Mouse (Mus musculus) stomach, embryonic 16.5 days (tissue): ENCODE measurements around the gene Cx3cr1. TPM values are rescaled to one million over a fixed set of nuclear protein-coding genes. Genes with fewer than 3 reads are reported as not detected.
"Not testable (repeated sequence)": the region's sequence is repeated elsewhere in the genome, so short reads cannot be mapped to it uniquely, and the experiment has no call there.

ENCODE experiments used
- ATAC-seq: fragments of 200-750 bp; cut with Nextera tagmentation; 2 replicates; pipeline ENCODE4 v1.8.0; 2017; ENCODE audit warnings: moderate number of reproducible peaks, moderate TSS enrichment; ENCODE audit not compliant: insufficient read depth, low FRiP score
- H3K27ac ChIP-seq: fragments of 300-500 bp; sonication (generic); 2 replicates; pipeline ENCODE4 v1.5.1; 2014; ENCODE audit warnings: low read length
- H3K27me3 ChIP-seq: fragments of 300-500 bp; sonication (generic); 2 replicates; pipeline ENCODE4 v1.6.1; 2014; ENCODE audit warnings: low read length, control low read depth, mixed read lengths; ENCODE audit not compliant: control insufficient read depth, insufficient read depth
- H3K36me3 ChIP-seq: fragments of 300-500 bp; sonication (generic); 2 replicates; pipeline ENCODE4 v1.6.1; 2014; ENCODE audit warnings: low read length; ENCODE audit not compliant: control insufficient read depth, insufficient read depth
- H3K4me1 ChIP-seq: fragments of 300-500 bp; sonication (generic); 2 replicates; pipeline ENCODE4 v1.6.1; 2014; ENCODE audit warnings: low read length, control low read depth, mixed read lengths; ENCODE audit not compliant: control insufficient read depth, insufficient read depth
- H3K4me2 ChIP-seq: fragments of 300-500 bp; sonication (generic); 2 replicates; pipeline ENCODE4 v1.6.1; 2014; ENCODE audit warnings: low read depth, low read length, mixed read lengths
- H3K4me3 ChIP-seq: fragments of 300-500 bp; sonication (generic); replicated peaks from 2 replicates; pipeline ENCODE4 v1.5.1; 2014; ENCODE audit warnings: mild to moderate bottlenecking, low read length
- H3K9ac ChIP-seq: fragments of 300-500 bp; sonication (generic); 2 replicates; pipeline ENCODE4 v1.6.1; 2014; ENCODE audit warnings: low read length
- H3K9me3 ChIP-seq: fragments of 300-500 bp; sonication (generic); replicated peaks from 2 replicates; pipeline ENCODE4 v1.6.1; 2016; ENCODE audit warnings: low read length, control low read depth; ENCODE audit not compliant: control insufficient read depth
- WGBS: fragments of 180-500 bp; shearing (Covaris S2); extraction: QIAGEN DNeasy Blood & Tissue Kit; methylation state at CpG from one replicate; pipeline ENCODE4 v1.1.7; 2014; 5-methylcytosine and 5-hydroxymethylcytosine counted together
- polyA plus RNA-seq: library from polyadenylated mRNA; unstranded; fragments of >200 nt; fragmentation: Nextera tagmentation; extraction: Ambion mirVana; gene quantifications from 2 replicates; pipeline ENCODE4 v1.2.1, GENCODE M21; 2015

Cx3cr1 gene
- polyA plus RNA-seq, 1 experiment from 2014 or later, result 15.2 TPM

- not testable (repeated sequence) for ATAC-seq, H3K4me1 ChIP-seq
These were observed 57.5 kb downstream of the Cx3cr1 start for GRCm38 (mm10) chr9:120012161-120012560.

GRCm38 (mm10) chr9:120011533-120011932, 58.1 kb downstream of the Cx3cr1 start:
- Histone ChIP-seq H3K9me3 (no peaks in the 10 kb centered on the region; the same call in 1 of the 2 replicates), H3K4me1 (peaks cover 9% of the 10 kb centered on the region), H3K36me3 (no peaks in the 10 kb centered on the region), H3K9ac (peak overlapping the region; percentile 45; the same call in 1 of the 2 replicates), H3K4me2 (peak overlapping the region; percentile 95), H3K4me3 (peak overlapping the region; percentile 48), H3K27ac (peak overlapping the region; percentile 81), H3K27me3 (no peaks in the 10 kb centered on the region)
- WGBS, result under 1% methylated on average over 10 of the region's 10 CpGs
- peak; percentile 48 for ATAC-seq

More at GRCm38 (mm10) chr9:120012161-120012560, 57.5 kb downstream of the Cx3cr1 start:
- WGBS, result 77% methylated on average over 6 of the region's 6 CpGs
- H3K4me2 ChIP-seq, H3K9ac ChIP-seq, H3K4me3 ChIP-seq, H3K27me3 ChIP-seq, H3K27ac ChIP-seq, H3K9me3 ChIP-seq, H3K36me3 ChIP-seq: not testable (repeated sequence)

- 2% methylated on average over 60 of the region's 60 CpGs for WGBS
- H3K4me1 ChIP-seq, result peaks cover 9% of the 10 kb centered on the region
- H3K4me2 ChIP-seq, result peak overlapping the region; percentile 95
- H3K27me3 ChIP-seq, result no peaks in the 10 kb centered on the region
- H3K27ac ChIP-seq, result peak overlapping the region; percentile 81
- ATAC-seq, result peak; percentile 95
- no peaks in the 10 kb centered on the region for H3K36me3 ChIP-seq
- peak overlapping the region; percentile 45 for H3K9ac ChIP-seq
- H3K4me3 ChIP-seq, result peak overlapping the region; percentile 48
- no peaks in the 10 kb centered on the region; the same call in 1 of the 2 replicates for H3K9me3 ChIP-seq
These were observed 58.7 kb downstream of the Cx3cr1 start for GRCm38 (mm10) chr9:120010781-120011511.

- Histone ChIP-seq H3K4me3 (no peak overlapping the region), H3K9me3 (no peaks in the 10 kb centered on the region; the same call in 1 of the 2 replicates), H3K4me1 (peaks cover 9% of the 10 kb centered on the region), H3K36me3 (no peaks in the 10 kb centered on the region), H3K27ac (peak overlapping the region; percentile 81), H3K9ac (no peak overlapping the region), H3K4me2 (no peak overlapping the region), H3K27me3 (no peaks in the 10 kb centered on the region)
- no peak for ATAC-seq
- 90% methylated on average over 3 of the region's 3 CpGs for WGBS
These were observed 59.8 kb downstream of the Cx3cr1 start for GRCm38 (mm10) chr9:120009871-120010270.

GRCm38 (mm10) chr9:120009226-120009841, 60.3 kb downstream of the Cx3cr1 start:
- H3K36me3 ChIP-seq, result no peaks in the 10 kb centered on the region
- H3K4me1 ChIP-seq, result peaks cover 9% of the 10 kb centered on the region
- H3K4me3 ChIP-seq, result no peak overlapping the region
- H3K4me2 ChIP-seq, result no peak overlapping the region
- 58% methylated on average over 7 of the region's 7 CpGs for WGBS
- ATAC-seq, result no peak
- H3K9ac ChIP-seq, result no peak overlapping the region
- no peaks in the 10 kb centered on the region; the same call in 1 of the 2 replicates for H3K9me3 ChIP-seq
- no peak overlapping the region for H3K27ac ChIP-seq
- no peaks in the 10 kb centered on the region for H3K27me3 ChIP-seq

- WGBS, result 92% methylated on average over 1 of the region's 1 CpGs
- no peaks in the 10 kb centered on the region; the same call in 1 of the 2 replicates for H3K9me3 ChIP-seq
- H3K36me3 ChIP-seq, result no peaks in the 10 kb centered on the region
- H3K4me1 ChIP-seq, result peaks cover 9% of the 10 kb centered on the region
- no peak overlapping the region for H3K9ac ChIP-seq
- no peaks in the 10 kb centered on the region for H3K27me3 ChIP-seq
- H3K4me2 ChIP-seq, result no peak overlapping the region
- ATAC-seq, result no peak
- H3K27ac ChIP-seq, result no peak overlapping the region
- no peak overlapping the region for H3K4me3 ChIP-seq
These were observed 61.8 kb downstream of the Cx3cr1 start for GRCm38 (mm10) chr9:120007833-120008232.

- no peaks in the 10 kb centered on the region; the same call in 1 of the 2 replicates for H3K9me3 ChIP-seq
- H3K27me3 ChIP-seq, result no peaks in the 10 kb centered on the region
- H3K27ac ChIP-seq, result no peak overlapping the region
- no peak overlapping the region for H3K9ac ChIP-seq
- H3K36me3 ChIP-seq, result no peaks in the 10 kb centered on the region
- no peak for ATAC-seq
- H3K4me3 ChIP-seq, result no peak overlapping the region
- H3K4me2 ChIP-seq, result no peak overlapping the region
- H3K4me1 ChIP-seq, result peaks cover 18% of the 10 kb centered on the region
- WGBS, result 43% methylated on average over 3 of the region's 3 CpGs
These were observed 63.7 kb downstream of the Cx3cr1 start for GRCm38 (mm10) chr9:120005936-120006335.

- Histone ChIP-seq H3K27me3 (no peaks in the 10 kb centered on the region), H3K4me3 (no peak overlapping the region), H3K36me3 (no peaks in the 10 kb centered on the region), H3K4me2 (no peak overlapping the region), H3K9ac (no peak overlapping the region), H3K4me1 (peaks cover 22% of the 10 kb centered on the region), H3K9me3 (no peaks in the 10 kb centered on the region; the same call in 1 of the 2 replicates), H3K27ac (no peak overlapping the region)
- 79% methylated on average over 5 of the region's 5 CpGs for WGBS
- no peak for ATAC-seq
These were observed 66.8 kb downstream of the Cx3cr1 start for GRCm38 (mm10) chr9:120002893-120003292.
